Mouse (Mus musculus) embryonic facial prominence, embryonic 14.5 days (tissue): ENCODE data around the gene Skap2. TPM values are rescaled to one million over a fixed set of nuclear protein-coding genes. Genes with fewer than 3 reads are reported as not detected.

Source experiments
- ATAC-seq: fragments of 200-750 bp; cut with Nextera tagmentation; 2 replicates; pipeline ENCODE4 v1.8.0; 2017; ENCODE audit warnings: low read depth, moderate number of reproducible peaks, moderate TSS enrichment
- DNase-seq: peaks from one replicate; pipeline ENCODE4 v3.0.0-alpha.2; 2015; ENCODE audit warnings: low spot score
- H3K27ac ChIP-seq: fragments of 300-500 bp; sonication (generic); replicated peaks from 2 replicates; pipeline ENCODE4 v1.5.1; 2014; ENCODE audit warnings: low read depth, mild to moderate bottlenecking, low read length, moderate library complexity
- H3K27me3 ChIP-seq: fragments of 300-500 bp; sonication (generic); replicated peaks from 2 replicates; pipeline ENCODE4 v1.6.1; 2014; ENCODE audit warnings: low read length; ENCODE audit not compliant: control insufficient read depth, insufficient read depth
- H3K36me3 ChIP-seq: fragments of 300-500 bp; sonication (generic); 2 replicates; pipeline ENCODE4 v1.6.1; 2014; ENCODE audit warnings: low read length, mixed read lengths; ENCODE audit not compliant: control insufficient read depth, insufficient read depth
- H3K4me1 ChIP-seq: fragments of 300-500 bp; sonication (generic); 2 replicates; pipeline ENCODE4 v1.6.1; 2014; ENCODE audit warnings: antibody characterized with exemption, low read length; ENCODE audit not compliant: control insufficient read depth, insufficient read depth
- H3K4me2 ChIP-seq: fragments of 300-500 bp; sonication (generic); 2 replicates; pipeline ENCODE4 v1.6.1; 2014; ENCODE audit warnings: low read depth, mild to moderate bottlenecking, low read length, moderate library complexity, mixed read lengths
- H3K4me3 ChIP-seq: fragments of 300-500 bp; sonication (generic); 2 replicates; pipeline ENCODE4 v1.5.1; 2014; ENCODE audit warnings: low read depth, mild to moderate bottlenecking, low read length
- H3K9ac ChIP-seq: fragments of 300-500 bp; sonication (generic); 2 replicates; pipeline ENCODE4 v1.6.1; 2014; ENCODE audit warnings: low read depth, mild to moderate bottlenecking, low read length, moderate library complexity, mixed read lengths
- H3K9me3 ChIP-seq: fragments of 300-500 bp; sonication (generic); 2 replicates; pipeline ENCODE4 v1.6.1; 2016; ENCODE audit warnings: low read length; ENCODE audit not compliant: control insufficient read depth
- WGBS: fragments of 180-500 bp; shearing (Covaris S2); extraction: QIAGEN DNeasy Blood & Tissue Kit; methylation state at CpG from one replicate; pipeline ENCODE4 v1.1.7; 2014; 5-methylcytosine and 5-hydroxymethylcytosine counted together
- polyA plus RNA-seq: library from polyadenylated mRNA; unstranded; fragments of >200 nt; fragmentation: Nextera tagmentation; extraction: Ambion mirVana; gene quantifications from 2 replicates; pipeline ENCODE4 v1.2.1, GENCODE M21; 2014

Gene Skap2
- polyA plus RNA-seq, 1 experiment from 2014 or later, result 18.9 TPM

GRCm38 (mm10) chr6:51857821-51858220 lies 154.5 kb downstream of the Skap2 start:
- WGBS, result 2% methylated on average over 11 of the region's 11 CpGs
- H3K4me1 ChIP-seq, result no peaks in the 10 kb centered on the region
- ATAC-seq (peak; percentile 97), DNase-seq (peak; percentile 97)
- no peak overlapping the region for H3K9ac ChIP-seq
- peak overlapping the region; percentile 17; the same call in 1 of the 2 replicates for H3K4me2 ChIP-seq
- H3K4me3 ChIP-seq, result no peak overlapping the region
- H3K27me3 ChIP-seq, result no peaks in the 10 kb centered on the region
- H3K9me3 ChIP-seq, result no peaks in the 10 kb centered on the region
- no peaks in the 10 kb centered on the region for H3K36me3 ChIP-seq
- no peak overlapping the region for H3K27ac ChIP-seq

DNA sequence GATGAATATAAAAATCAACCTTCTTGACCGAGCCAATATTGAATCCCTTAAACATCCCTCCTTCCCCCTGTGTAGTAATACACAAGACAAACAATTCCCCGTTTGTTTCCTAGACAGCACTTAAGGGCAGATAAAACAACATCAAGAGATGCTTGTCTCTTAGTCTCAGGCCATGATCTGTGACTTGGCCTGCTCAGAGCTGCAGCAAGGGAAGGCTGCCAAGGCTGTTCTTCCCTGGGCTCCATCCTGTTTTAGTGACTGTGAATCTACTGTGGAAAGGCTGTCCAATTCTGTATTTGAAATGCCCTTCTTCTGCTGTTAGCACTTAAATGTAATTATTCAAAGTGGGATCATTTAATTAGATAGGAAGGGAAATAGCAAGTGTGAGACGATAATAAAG lies 159.1 kb downstream of the Skap2 start:
- Histone ChIP-seq H3K9ac (no peak overlapping the region), H3K4me2 (no peak overlapping the region), H3K9me3 (no peaks in the 10 kb centered on the region), H3K27ac (no peak overlapping the region), H3K4me1 (peaks cover 9% of the 10 kb centered on the region; the same call in 1 of the 2 replicates), H3K36me3 (no peaks in the 10 kb centered on the region), H3K4me3 (no peak overlapping the region), H3K27me3 (peaks cover 24% of the 10 kb centered on the region)
- ATAC-seq (no peak), DNase-seq (no peak)
- 65% methylated on average over 3 of the region's 3 CpGs for WGBS

GRCm38 (mm10) chr6:51852643-51853042 lies 159.7 kb downstream of the Skap2 start:
- WGBS, result 68% methylated on average over 4 of the region's 4 CpGs
- Histone ChIP-seq H3K9me3 (no peaks in the 10 kb centered on the region), H3K9ac (no peak overlapping the region), H3K27ac (no peak overlapping the region), H3K4me3 (no peak overlapping the region), H3K4me1 (peaks cover 9% of the 10 kb centered on the region; the same call in 1 of the 2 replicates), H3K36me3 (no peaks in the 10 kb centered on the region), H3K4me2 (no peak overlapping the region), H3K27me3 (peaks cover 30% of the 10 kb centered on the region)
- ATAC-seq, result no peak
- no peak for DNase-seq

- ATAC-seq, result no peak
- Histone ChIP-seq H3K9ac (no peak overlapping the region), H3K36me3 (no peaks in the 10 kb centered on the region), H3K4me3 (no peak overlapping the region), H3K27me3 (peaks cover 41% of the 10 kb centered on the region), H3K4me2 (no peak overlapping the region), H3K4me1 (peaks cover 9% of the 10 kb centered on the region; the same call in 1 of the 2 replicates), H3K9me3 (no peaks in the 10 kb centered on the region), H3K27ac (no peak overlapping the region)
- DNase-seq, result no peak
- 25% methylated on average over 7 of the region's 7 CpGs for WGBS
These were observed 160.8 kb downstream of the Skap2 start for GRCm38 (mm10) chr6:51851544-51851943.

- H3K9ac ChIP-seq, result no peak overlapping the region
- ATAC-seq (no peak), DNase-seq (no peak)
- peaks cover 9% of the 10 kb centered on the region; the same call in 1 of the 2 replicates for H3K4me1 ChIP-seq
- H3K36me3 ChIP-seq, result no peaks in the 10 kb centered on the region
- H3K27me3 ChIP-seq, result peaks cover 42% of the 10 kb centered on the region
- no peak overlapping the region for H3K27ac ChIP-seq
- WGBS, result 74% methylated on average over 13 of the region's 13 CpGs
- no peaks in the 10 kb centered on the region for H3K9me3 ChIP-seq
- H3K4me3 ChIP-seq, result no peak overlapping the region
- no peak overlapping the region for H3K4me2 ChIP-seq
These were observed 162.1 kb downstream of the Skap2 start for GRCm38 (mm10) chr6:51850030-51850817.

DNA sequence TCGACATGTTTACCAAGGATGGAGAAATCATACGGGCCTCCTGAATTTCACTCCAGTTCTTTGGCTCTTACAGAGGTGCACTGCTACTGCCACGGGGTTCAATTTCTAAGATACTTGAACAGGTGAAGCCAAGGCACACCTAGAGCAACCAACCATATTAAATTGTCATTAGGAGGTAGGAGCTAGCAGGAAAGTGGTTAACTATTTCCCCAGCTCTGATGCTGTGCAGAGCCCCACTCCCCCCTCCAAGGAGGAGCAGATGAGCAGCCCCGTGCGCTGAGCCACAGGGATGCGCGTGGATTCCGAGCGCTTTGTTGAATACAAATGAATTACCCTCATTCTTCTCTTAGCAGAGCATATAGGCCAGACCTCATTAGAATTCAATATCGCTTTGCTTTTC lies 162.8 kb downstream of the Skap2 start:
- no peaks in the 10 kb centered on the region for H3K36me3 ChIP-seq
- no peak overlapping the region for H3K9ac ChIP-seq
- 51% methylated on average over 10 of the region's 10 CpGs for WGBS
- no peak overlapping the region for H3K27ac ChIP-seq
- H3K27me3 ChIP-seq, result peaks cover 42% of the 10 kb centered on the region
- H3K4me1 ChIP-seq, result peaks cover 9% of the 10 kb centered on the region; the same call in 1 of the 2 replicates
- no peak for DNase-seq
- ATAC-seq, result no peak; the same call in 1 of the 2 replicates
- no peaks in the 10 kb centered on the region for H3K9me3 ChIP-seq
- H3K4me2 ChIP-seq, result peak overlapping the region; percentile 35; the same call in 1 of the 2 replicates
- H3K4me3 ChIP-seq, result no peak overlapping the region

GRCm38 (mm10) chr6:51844106-51844505 lies 168.2 kb downstream of the Skap2 start:
- Histone ChIP-seq H3K4me3 (no peak overlapping the region), H3K36me3 (no peaks in the 10 kb centered on the region), H3K4me1 (peaks cover 4% of the 10 kb centered on the region), H3K27me3 (peaks cover 24% of the 10 kb centered on the region), H3K4me2 (peak overlapping the region; percentile 3; the same call in 1 of the 2 replicates), H3K27ac (no peak overlapping the region), H3K9me3 (no peaks in the 10 kb centered on the region), H3K9ac (no peak overlapping the region)
- 46% methylated on average over 11 of the region's 11 CpGs for WGBS
- ATAC-seq (no peak), DNase-seq (no peak)

GRCm38 (mm10) chr6:51843081-51843480 lies 169.3 kb downstream of the Skap2 start:
- ATAC-seq, result no peak

GRCm38 (mm10) chr6:51838177-51838576 lies 174.2 kb downstream of the Skap2 start:
- H3K9ac ChIP-seq, result no peak overlapping the region
- no peaks in the 10 kb centered on the region for H3K27me3 ChIP-seq
- no peak overlapping the region for H3K27ac ChIP-seq
- H3K4me2 ChIP-seq, result no peak overlapping the region
- H3K4me1 ChIP-seq, result no peaks in the 10 kb centered on the region
- ATAC-seq (no peak), DNase-seq (no peak)
- no peaks in the 10 kb centered on the region for H3K9me3 ChIP-seq
- 65% methylated on average over 3 of the region's 3 CpGs for WGBS
- H3K4me3 ChIP-seq, result no peak overlapping the region
- H3K36me3 ChIP-seq, result no peaks in the 10 kb centered on the region

More at GRCm38 (mm10) chr6:51843081-51843480, 169.3 kb downstream of the Skap2 start:
- Histone ChIP-seq H3K9ac (no peak overlapping the region), H3K9me3 (no peaks in the 10 kb centered on the region), H3K36me3 (no peaks in the 10 kb centered on the region), H3K4me2 (no peak overlapping the region), H3K4me1 (no peaks in the 10 kb centered on the region; the same call in 1 of the 2 replicates), H3K27me3 (peaks cover 16% of the 10 kb centered on the region), H3K4me3 (no peak overlapping the region), H3K27ac (no peak overlapping the region)
- WGBS, result 83% methylated on average over 9 of the region's 9 CpGs
- DNase-seq, result no peak
